Mouse (Mus musculus) small intestine, adult 10 weeks (tissue): ENCODE data around the gene Nxph2. TPM values are rescaled to one million over a fixed set of nuclear protein-coding genes. Genes with fewer than 3 reads are reported as not detected.

Experiments used
- polyA plus RNA-seq: library from polyadenylated mRNA; stranded (reverse); fragments of 350-450 nt; fragmentation: Illumina TruSeq; extraction: RNeasy Lipid Tissue Mini Kit (QIAGEN cat#74804); gene quantifications from one replicate; pipeline ENCODE4 v1.2.3, GENCODE M21; 2014; ENCODE audit warnings: low replicate concordance

Nxph2 gene
- polyA plus RNA-seq: 0.15 TPM

DNA sequence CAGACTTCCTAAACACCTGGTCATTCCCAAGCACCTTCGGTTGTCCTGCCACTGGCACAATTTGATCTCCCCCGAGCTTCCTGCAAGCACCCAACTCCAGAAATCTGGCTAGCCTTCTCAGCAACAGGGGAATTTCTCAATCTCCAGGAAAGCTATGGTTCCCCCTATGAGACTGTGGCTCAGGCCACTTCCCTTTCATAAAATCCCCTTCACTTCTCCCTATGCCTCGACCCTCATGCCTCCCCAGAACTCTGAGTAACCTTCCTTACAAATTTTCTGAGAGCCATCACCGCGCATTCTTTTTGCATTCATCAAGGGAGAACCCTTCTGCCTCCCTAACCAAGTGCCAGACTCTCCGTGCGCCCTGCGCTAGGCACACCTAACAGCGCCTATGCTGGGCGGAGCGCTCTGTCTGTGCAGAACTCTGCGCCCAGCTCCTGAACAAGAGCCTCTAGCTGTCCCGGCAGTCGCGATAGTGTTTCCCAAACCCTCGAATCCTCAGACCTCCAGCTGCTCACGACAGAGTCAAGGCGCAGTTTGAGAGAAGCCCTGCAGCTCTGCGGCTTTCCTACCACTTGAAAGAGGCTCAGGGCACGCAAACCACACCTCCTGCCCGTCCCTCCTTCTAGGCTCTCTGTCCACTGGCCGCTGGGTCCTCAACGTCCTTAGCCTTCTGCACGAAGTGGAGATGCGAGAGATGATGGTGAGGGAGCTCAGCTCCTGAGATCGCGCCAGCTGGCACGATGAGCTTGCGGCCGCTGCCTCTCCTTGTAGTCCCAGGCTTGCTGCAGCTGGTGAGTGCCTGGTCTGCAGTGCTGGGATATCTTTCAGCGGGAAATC is at the start of gene Nxph2:
TSS of gene Nxph2 (plus strand) at position 501 of the 840 bp plus-strand sequence.

Other genes starting within 250 kb of the Nxph2 start
- gene Mastl, start 165.2 kb upstream of the Nxph2 start, polyA plus RNA-seq: 8.7 TPM
- gene Yme1l1, start 164.9 kb upstream of the Nxph2 start, polyA plus RNA-seq: 231 TPM
- not detected for gene 4931423N10Rik, start 113.8 kb upstream of the Nxph2 start, polyA plus RNA-seq